Mouse (Mus musculus) cerebellum, postnatal 25 days (tissue): ENCODE data around the gene Arsa.
"Not testable (repeated sequence)": the region's sequence is repeated elsewhere in the genome, so short reads cannot be mapped to it uniquely, and the experiment has no call there.

ENCODE experiments used
- DNase-seq, 2 experiments: peaks; one replicate each; pipeline ENCODE4 v3.0.0; 2021; ENCODE audit warnings: mixed read lengths in 2 of 2

Arsa gene

GRCm38 (mm10) chr15:89453865-89454478 is 23.3 kb downstream of the Arsa start, which contains the start of gene Mapk8ip2:
Gene Mapk8ip2, plus strand, starts transcription at chr15:89453913.
- peak; percentile 89 to 90 for DNase-seq

DNA sequence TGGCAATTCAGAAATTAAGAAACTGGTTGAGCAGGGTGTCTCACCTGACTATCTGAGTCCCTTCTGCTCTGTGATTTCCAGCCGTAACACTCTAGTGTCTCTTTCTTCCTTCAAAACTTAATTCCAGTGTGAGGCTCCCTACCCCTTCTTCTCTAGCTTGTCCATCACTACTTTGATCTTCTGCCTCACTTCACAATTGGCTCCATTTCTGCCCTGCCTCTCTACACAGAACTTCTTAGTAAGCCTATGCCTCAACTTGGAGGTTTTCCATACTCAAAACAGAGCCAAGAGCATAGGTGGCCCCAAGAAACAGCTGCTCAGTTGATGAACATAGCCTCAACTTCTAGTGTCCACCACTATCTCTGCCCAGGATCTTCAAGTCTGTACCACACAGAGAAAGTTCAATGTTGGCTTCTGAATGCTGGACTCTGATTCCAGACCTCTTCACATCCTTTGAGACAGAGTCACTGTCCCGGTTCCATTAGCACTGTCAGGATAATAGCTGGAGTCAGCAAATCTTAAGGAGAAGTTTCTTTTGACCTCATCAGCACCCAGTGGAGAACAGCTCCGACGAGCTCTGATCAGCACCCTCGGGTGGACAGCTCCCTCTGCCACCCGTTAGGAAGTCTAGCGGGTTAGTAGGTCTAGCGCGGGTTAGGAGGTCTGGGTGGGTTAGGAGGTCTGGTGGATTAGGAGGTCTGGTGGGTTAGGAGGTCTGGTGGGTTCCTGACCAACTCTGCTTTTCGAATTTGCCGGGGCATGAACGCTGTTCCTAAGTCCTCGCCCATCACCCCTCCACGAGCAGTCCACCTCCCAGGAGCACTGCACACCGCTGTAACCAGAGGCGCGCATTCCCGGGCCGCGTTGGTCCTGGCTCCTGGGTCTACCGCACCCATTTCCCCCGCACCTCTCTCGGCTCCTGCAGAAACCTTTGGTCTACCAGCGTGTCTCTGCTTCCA is 24.0 kb downstream of the Arsa start:
- DNase-seq = peak in 1 of 2 experiments; percentile 51

DNA sequence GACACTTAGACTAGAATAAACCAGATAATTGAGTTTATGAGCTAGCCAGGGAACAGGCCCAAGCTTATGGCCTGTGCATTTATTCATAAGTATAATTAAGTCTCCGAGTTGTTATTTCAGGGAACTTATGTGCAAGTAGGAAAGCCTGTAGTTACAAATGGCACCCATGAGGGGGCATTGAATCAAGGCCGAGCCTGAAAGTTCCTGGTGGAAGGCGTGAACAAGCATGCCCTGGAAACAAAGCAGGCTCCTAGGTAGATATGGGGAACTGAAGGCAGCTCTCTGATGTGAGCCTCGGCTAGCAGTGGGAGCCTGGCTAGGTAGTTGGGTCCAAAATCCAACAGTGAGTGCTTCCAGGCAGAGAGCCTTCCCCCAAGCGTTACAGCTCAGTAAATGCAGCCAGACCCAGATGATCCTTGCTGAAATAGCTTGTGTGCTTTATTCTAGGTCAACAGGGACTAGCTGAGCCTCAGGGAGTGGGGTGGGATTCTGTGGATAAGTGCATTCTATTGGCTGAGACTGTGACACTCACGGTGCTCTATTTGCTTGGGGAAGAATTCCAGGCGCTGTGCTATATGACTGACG is 34.6 kb downstream of the Arsa start:
- peak in 1 of 2 experiments; percentile 55 for DNase-seq

GRCm38 (mm10) chr15:89435878-89436277 is 41.3 kb downstream of the Arsa start:
- no peak for DNase-seq

DNA sequence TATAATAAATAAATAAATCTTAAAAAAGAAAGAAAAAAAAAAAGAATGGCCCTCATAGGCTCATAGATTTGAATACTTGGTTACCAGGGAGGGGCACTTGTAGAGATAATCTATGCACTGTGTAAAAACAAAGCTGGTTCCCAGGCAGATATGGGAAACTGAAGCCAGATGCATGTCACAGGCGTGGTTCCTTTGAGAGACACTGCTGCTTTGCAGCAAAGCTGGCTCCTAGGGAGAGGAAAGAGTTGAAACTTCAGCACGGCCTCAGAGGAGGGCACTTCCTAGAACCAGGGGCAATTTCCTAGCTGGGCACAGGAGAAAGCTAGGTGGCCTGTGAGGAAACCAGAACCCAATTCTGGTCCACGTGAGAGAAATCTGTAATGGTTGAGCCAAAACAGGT is 43.1 kb downstream of the Arsa start:
- DNase-seq = no peak

GRCm38 (mm10) chr15:89432946-89433345 is 44.3 kb downstream of the Arsa start:
- peak; percentile 73 to 78 for DNase-seq

DNA sequence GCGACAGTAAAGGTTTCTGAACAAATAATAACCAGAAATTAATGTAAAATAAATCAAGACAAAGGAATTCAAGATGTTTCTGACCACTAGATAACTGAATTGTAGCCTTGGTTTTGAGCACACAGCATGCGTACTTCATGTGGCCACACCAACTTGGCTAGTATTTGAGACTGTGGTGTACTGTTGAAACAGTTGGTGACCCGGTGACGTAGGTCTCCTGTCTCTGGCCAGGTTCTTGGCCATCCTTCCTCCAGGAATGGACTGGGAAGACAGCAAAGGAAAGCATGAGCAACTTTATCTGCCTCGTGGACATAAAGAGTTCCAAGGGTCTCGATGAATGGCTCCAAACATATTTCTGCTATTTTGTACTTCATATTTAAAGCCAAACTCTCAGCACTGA is 45.4 kb downstream of the Arsa start:
- no peak for DNase-seq

DNA sequence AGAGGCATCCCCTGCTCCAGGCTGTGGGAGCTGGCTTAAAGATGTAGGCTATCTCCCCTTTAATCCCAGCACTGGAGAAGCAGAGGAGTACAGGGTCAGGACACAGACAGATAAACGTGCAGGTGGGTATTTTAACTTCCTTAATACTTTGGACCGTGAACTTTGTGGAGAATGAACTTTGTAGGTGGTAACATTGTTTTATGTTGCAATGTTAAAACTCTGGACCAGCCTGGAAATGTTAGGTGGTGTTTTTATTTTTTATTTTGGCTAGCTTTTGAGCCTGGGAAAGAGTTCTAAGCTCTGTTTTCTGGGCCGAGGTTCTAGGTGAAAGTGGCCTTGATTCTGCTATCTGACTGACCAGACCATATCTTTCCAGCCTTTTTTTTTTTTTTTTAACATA is 46.0 kb downstream of the Arsa start:
- no peak for DNase-seq

GRCm38 (mm10) chr15:89430771-89431170 is 46.5 kb downstream of the Arsa start:
- not testable (repeated sequence) for DNase-seq

DNA sequence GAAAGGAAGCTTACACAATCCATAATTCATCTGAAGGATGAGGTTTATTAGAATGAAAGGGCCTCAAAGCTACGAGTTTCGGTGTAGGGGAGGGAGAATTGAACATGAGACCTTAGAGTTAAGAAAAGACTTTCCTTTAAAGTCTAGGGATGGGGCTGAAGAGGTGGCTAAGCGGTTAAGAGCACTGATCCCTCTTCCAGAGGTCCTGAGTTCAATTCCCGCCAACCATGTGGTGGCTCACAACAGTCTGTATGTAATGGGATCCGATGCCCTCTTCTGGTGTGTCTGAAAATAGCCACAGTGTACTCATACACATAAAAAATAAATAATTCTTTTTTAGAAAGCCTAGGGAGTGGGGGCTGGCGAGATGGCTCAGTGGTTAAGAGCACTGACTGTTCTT is 46.9 kb downstream of the Arsa start:
- DNase-seq = peak; percentile 42 to 58

DNA sequence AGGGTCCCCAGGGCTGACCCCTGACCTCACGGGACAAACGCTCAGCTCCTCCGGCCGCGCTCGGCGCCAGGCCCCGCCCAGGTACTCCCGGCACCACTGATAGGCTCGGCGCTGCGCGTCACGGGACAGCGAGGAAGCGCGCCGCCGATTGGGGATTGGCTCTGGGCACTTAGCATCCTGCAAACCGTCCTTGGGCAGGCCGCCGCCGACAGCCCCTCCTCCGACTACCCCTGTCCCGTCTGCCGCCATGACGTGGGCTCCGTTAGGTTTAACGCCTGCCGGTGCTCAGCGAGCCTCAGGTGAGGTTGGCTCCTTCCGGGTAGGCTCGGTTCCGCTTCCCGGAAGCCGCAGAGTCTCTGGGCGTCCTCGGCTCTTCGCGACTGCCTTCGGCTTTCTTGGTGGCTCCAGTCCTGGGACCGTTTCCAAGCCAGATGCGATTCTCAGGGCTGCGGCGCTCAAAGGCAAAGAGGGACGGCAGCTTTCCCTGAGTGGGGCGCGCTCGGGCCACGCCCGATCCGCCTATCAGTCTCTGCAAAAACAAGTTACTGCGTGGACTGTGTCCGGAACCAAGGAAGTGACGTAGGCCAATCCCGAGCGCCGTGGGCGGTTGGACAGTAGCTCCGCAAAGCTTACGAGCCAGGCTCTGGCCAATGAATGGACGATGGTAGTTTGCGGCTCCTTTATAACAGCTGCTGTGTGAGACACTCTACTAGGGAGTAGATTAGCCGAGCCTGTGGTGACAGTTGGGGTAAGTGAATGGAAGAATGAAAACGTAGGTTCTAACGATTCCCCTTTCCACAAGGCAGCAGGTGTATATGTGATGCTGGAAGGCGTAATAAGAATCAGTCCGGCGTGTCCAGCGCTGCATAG is 47.6 kb downstream of the Arsa start, which contains the start of the genes C730034F03Rik, Gm44502 and Chkb:
Gene C730034F03Rik (plus strand): TSS at position 238 of the 870 bp plus-strand sequence.
Gene Gm44502 (minus strand): TSS at position 345 of the 870 bp plus-strand sequence.
Gene Chkb (minus strand): TSS at position 557 of the 870 bp plus-strand sequence.
- DNase-seq = peak; percentile 94 to 95

DNA sequence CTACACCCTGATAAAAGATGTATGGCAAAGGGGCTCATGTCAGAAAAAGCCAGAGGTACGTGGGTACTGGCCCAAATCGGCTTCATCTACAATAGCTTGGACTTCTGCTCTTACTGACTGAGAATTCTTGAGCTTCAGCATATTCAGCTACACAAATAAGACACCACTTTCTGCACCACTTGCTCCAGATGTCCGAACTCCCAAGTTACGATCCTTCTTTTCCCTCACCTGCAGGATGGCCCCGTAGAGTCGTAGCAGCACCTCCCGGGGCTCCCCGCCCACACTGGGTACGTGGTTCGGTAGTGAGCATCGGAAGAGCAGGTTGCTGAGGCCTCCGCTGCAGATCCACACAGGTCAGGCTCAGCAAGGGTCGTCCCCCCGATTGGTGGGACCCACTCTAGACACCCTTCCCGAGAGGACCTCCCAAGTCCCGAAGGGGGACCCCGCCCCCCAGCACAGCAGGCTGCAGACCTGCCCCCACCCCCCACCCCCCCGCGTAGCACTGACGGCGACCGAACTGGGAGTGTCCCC is 48.3 kb downstream of the Arsa start:
- DNase-seq = no peak

DNA sequence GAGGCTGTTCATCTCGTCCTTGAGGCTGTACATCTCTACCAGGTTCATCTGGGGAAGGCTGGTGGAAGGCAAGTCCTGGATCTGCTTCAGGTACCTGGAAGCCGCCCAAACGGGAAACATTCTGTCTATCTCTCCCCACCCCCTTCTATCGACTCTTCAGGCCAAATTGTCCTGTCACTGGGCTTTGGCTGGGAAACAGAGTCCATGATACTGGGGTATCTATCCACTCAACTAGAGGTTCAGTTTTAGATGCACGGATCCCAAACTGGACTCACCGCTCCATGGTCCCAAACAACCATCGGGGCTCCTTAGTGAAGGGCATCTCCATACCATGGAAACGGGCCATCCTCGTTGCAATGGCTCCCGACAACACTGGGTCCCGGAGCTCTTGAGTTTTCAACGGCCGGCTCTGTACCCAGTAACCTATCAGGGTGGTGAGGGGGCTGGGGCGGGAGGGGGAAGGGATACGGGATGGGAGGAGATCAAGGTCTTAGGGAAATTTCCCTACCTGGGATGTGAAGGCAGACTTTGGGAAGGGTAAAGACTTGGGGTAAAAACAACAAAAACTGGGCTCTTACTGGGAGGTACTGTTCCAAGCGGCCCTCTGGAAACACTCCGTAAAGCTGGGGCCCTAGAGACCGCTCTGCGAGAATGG is 49.0 kb downstream of the Arsa start:
- no peak for DNase-seq

DNA sequence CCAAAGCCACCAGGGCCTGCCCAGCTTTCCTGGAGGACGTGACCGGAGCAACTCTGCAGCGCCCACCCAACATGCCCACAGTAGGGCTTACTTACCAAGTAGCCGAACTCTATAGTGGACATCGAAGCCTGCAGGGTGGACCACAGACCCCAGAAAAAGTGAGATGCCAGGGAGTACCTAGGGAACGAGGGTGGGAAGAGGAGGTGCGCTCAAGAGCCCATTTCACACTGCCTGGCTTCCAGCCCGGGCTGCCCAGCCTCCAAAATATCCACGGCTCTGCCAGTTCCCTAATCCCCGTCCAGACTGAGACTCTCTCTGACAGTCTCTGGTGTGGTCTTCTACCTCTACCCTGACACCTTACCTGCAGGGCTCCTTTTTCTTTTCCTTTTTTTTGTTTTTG is 50.5 kb downstream of the Arsa start:
- DNase-seq = no peak

- DNase-seq = no peak
Measured at GRCm38 (mm10) chr15:89425711-89426121, 51.5 kb downstream of the Arsa start, which contains the start of gene Cpt1b. Gene Cpt1b, minus strand, starts transcription at chr15:89425863.

GRCm38 (mm10) chr15:89424621-89425020 is 52.6 kb downstream of the Arsa start:
- DNase-seq = no peak
